Mouse (Mus musculus) ZHBTc4 (cell line): Measurements from ENCODE around the gene Plxnb1.
A peak's percentile ranks its signal among the peaks of the same experiment; 100 is the strongest.

Experiments used
- DNase-seq: peaks from one replicate; pipeline ENCODE4 v3.0.0-alpha.2; 2011; ENCODE audit warnings: low read depth, low spot score

The Plxnb1 gene

GRCm38 (mm10) chr9:109101933-109102445 is 6.8 kb downstream of the Plxnb1 start:
- no peak for DNase-seq

GRCm38 (mm10) chr9:109102541-109102940 is 7.4 kb downstream of the Plxnb1 start:
- no peak for DNase-seq

GRCm38 (mm10) chr9:109103250-109103649 is 8.1 kb downstream of the Plxnb1 start:
- DNase-seq, result no peak

- DNase-seq, result no peak
These were observed 8.9 kb downstream of the Plxnb1 start for GRCm38 (mm10) chr9:109104083-109104482.

- DNase-seq, result peak; percentile 25
These were observed 9.8 kb downstream of the Plxnb1 start for GRCm38 (mm10) chr9:109105011-109105410.

- DNase-seq, result no peak
These were observed 10.5 kb downstream of the Plxnb1 start for GRCm38 (mm10) chr9:109105648-109106047.

GRCm38 (mm10) chr9:109107341-109107740 is 12.2 kb downstream of the Plxnb1 start:
- DNase-seq, result no peak

- DNase-seq, result no peak
These were observed 15.1 kb downstream of the Plxnb1 start for GRCm38 (mm10) chr9:109110240-109110639.

- no peak for DNase-seq
These were observed 15.9 kb downstream of the Plxnb1 start for GRCm38 (mm10) chr9:109111101-109111500.

- no peak for DNase-seq
These were observed 16.4 kb downstream of the Plxnb1 start for GRCm38 (mm10) chr9:109111591-109111990.

- no peak for DNase-seq
These were observed 18.1 kb downstream of the Plxnb1 start for GRCm38 (mm10) chr9:109113331-109113730.

GRCm38 (mm10) chr9:109114276-109114675 is 19.1 kb downstream of the Plxnb1 start:
- no peak for DNase-seq

- no peak for DNase-seq
These were observed 19.7 kb downstream of the Plxnb1 start for GRCm38 (mm10) chr9:109114871-109115270.

GRCm38 (mm10) chr9:109116205-109116604 is 21.0 kb downstream of the Plxnb1 start:
- no peak for DNase-seq

- DNase-seq, result no peak
These were observed 22.9 kb downstream of the Plxnb1 start for GRCm38 (mm10) chr9:109118106-109118505.

GRCm38 (mm10) chr9:109119571-109119970 is 24.4 kb downstream of the Plxnb1 start:
- no peak for DNase-seq

- DNase-seq, result no peak
These were observed 25.8 kb downstream of the Plxnb1 start for GRCm38 (mm10) chr9:109120956-109121355.

- peak; percentile 67 for DNase-seq
These were observed 27.4 kb downstream of the Plxnb1 start for GRCm38 (mm10) chr9:109122553-109123085.

- no peak for DNase-seq
These were observed 28.1 kb downstream of the Plxnb1 start for GRCm38 (mm10) chr9:109123266-109123665.

GRCm38 (mm10) chr9:109124164-109124563 is 29.0 kb downstream of the Plxnb1 start:
- no peak for DNase-seq

- no peak for DNase-seq
These were observed 29.9 kb downstream of the Plxnb1 start for GRCm38 (mm10) chr9:109125043-109125442.

GRCm38 (mm10) chr9:109125481-109125880 is 30.3 kb downstream of the Plxnb1 start:
- no peak for DNase-seq

- no peak for DNase-seq
These were observed 31.9 kb downstream of the Plxnb1 start for GRCm38 (mm10) chr9:109127076-109127475.

GRCm38 (mm10) chr9:109128211-109128610 is 33.0 kb downstream of the Plxnb1 start:
- peak; percentile 53 for DNase-seq
